Mouse (Mus musculus): ENCODE measurements at regions not wholly inside any gene's neighbourhood (a gene's known extent, or its start where the extent isn't known, plus 50 kb on each side); places are given as distances from the start of the nearest gene placed in this dataset.

GRCm38 (mm10) chr8:80422190-80422589 is 71.4 kb upstream of the Gypa start:
- no peak for DNase-seq (ENCODE audit: low spot score)

- DNase-seq (ENCODE audit: low spot score) = no peak
Observed at GRCm38 (mm10) chr8:80416121-80416520, 77.5 kb upstream of the Gypa start.

GRCm38 (mm10) chr8:80399594-80400207 is 93.9 kb upstream of the Gypa start:
- no peak for DNase-seq (ENCODE audit: low spot score)

DNA sequence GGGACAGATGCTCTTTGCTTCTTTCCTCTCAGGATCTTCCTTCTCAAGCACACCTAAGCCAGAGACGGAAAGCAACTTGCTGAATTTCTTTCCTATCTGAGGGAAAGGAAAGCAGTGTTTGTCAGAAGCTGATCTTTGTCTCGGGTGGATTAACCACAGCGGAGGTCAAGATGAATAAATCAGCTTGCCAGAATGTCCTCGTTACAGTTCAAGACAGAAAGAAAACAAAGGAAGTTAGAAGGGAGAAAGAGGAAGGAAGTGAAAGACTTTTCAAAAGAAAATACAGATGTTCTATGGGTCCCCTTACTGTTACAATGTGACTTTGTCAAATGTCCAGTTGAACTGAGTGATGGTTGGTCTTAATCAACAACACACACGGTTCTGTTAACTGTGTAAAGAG is 98.6 kb upstream of the Gypa start:
- DNase-seq (ENCODE audit: low spot score) = no peak

GRCm38 (mm10) chr8:80393111-80393510 is 100.5 kb upstream of the Gypa start:
- DNase-seq (ENCODE audit: low spot score) = peak; percentile 57

- no peak for DNase-seq (ENCODE audit: low spot score)
Observed at GRCm38 (mm10) chr8:80369221-80369620, 124.4 kb upstream of the Gypa start.

DNA sequence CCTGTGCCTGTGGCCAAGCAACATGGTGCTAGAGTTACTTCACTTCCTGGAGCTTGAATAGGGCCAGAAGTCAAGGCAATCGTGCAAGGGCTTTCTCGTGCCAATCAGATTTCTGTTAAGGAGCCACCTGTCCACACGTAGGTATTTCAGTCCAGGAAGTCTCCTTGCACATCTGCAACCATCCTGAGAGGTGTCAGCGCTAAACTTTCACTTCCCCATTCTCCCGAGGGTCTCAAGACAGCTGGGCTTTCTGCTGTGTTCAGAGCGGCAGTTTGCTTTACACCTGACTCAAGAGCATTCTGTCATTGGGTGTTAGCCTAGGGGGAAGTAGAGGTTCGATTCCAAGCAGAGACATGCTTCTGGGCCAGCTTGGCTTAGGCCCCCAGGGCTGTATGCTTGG is 129.5 kb upstream of the Gypa start:
- no peak for DNase-seq (ENCODE audit: low spot score)

- DNase-seq (ENCODE audit: low spot score) = no peak
Observed at GRCm38 (mm10) chr8:80343299-80343698, 150.3 kb upstream of the Gypa start.

GRCm38 (mm10) chr8:80337872-80338271 is 155.7 kb upstream of the Gypa start:
- DNase-seq (ENCODE audit: low spot score) = no peak

GRCm38 (mm10) chr8:80328676-80329075 is 164.9 kb upstream of the Gypa start:
- no peak for DNase-seq (ENCODE audit: low spot score)

- no peak for DNase-seq (ENCODE audit: low spot score)
Observed at GRCm38 (mm10) chr8:80325859-80326258, 167.7 kb upstream of the Gypa start.

DNA sequence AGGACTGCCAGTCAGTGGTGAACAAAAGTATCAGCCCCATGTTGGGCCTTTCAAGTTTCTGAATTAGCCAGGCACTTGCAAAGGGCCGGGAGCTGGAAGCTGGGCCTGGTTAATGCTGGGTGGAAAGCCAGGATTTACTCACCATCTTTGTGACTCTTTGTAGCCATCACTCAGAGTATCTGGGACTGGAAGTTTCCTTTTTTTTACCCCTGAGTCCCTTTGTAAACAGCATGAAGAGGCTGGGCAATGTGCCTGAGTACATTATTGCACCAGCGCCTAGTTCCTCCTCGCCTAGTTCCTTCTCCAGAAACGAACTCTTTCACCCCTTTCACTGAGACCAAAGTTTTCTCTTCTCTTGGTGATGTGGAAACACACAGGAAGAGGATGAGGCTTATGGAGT is 168.4 kb upstream of the Gypa start:
- DNase-seq (ENCODE audit: low spot score) = no peak

- DNase-seq (ENCODE audit: low spot score) = no peak
Observed at GRCm38 (mm10) chr8:80318231-80318870, 175.2 kb upstream of the Gypa start.

DNA sequence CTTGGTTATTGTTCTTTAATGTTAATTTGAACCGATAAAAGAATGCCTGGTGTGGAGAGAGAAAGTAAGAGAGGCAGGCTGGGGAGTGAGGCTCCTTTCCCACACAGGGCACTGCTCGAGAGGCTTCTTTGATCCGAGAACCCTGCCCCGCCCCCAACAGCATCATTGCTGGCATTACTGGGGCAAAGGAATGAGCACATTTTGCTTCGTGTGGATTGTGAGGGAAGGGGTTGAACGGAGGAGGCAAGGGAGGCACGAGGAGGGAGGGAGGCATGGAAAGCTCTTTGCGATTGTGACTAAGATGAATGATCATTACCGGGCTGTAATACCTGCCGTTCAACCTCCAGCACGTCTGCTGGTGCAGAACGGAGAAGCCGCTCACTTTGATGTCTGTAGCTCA is 178.2 kb upstream of the Gypa start:
- peak; percentile 8 for DNase-seq (ENCODE audit: low spot score)

- DNase-seq (ENCODE audit: low spot score) = no peak
Observed at GRCm38 (mm10) chr8:80314826-80315225, 178.8 kb upstream of the Gypa start.

GRCm38 (mm10) chr8:80313883-80314635 is 179.5 kb upstream of the Gypa start:
- DNase-seq (ENCODE audit: low spot score) = no peak

DNA sequence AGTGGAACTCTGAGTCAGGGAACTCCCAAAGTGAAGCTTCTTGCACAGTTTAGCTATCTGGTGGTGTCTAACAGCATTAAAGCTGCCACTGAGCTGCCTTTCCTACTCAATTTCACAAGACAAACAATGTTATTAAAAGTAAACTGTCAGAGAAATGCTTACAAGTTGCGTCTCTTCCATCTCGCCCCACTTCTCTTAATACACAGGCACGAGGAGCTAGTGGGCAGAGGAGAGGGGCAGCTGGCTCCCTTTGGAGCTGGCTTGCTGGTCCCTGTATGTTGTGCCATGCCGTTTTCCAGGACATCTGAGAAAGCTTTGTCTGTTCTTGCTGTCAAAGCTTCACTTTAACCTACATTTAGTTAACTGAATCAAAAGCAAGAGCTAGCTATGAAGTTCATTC is 185.8 kb upstream of the Gypa start:
- DNase-seq (ENCODE audit: low spot score) = no peak

- DNase-seq (ENCODE audit: low spot score) = no peak
Observed at GRCm38 (mm10) chr8:80298596-80298995, 195.0 kb upstream of the Gypa start.

- DNase-seq (ENCODE audit: low spot score) = no peak
Observed at GRCm38 (mm10) chr8:80290311-80290710, 203.3 kb upstream of the Gypa start.

GRCm38 (mm10) chr8:80289282-80289681 is 204.3 kb upstream of the Gypa start:
- DNase-seq (ENCODE audit: low spot score) = no peak

GRCm38 (mm10) chr8:80268910-80269460 is 211.2 kb upstream of the Hhip start:
- DNase-seq (ENCODE audit: low spot score) = no peak

DNA sequence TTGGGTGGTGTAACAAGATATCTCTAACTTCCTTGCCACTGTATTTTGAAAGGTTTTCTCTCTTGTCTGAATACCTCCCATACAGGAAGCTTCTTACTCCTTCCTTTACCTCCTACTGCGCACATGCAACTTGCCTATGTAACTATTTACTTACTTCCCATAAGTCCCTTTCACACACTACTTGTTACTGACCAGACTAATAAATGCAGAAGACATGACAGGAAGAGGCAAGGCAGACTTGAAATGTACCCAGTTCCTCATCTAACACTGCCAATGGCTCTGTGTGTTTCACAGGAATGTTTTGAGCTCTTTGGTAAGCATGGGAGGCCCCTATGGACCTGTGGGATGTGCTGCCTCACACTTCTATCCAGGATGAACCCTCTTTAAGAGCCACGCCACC is 207.1 kb upstream of the Hhip start:
- DNase-seq (ENCODE audit: low spot score) = no peak

DNA sequence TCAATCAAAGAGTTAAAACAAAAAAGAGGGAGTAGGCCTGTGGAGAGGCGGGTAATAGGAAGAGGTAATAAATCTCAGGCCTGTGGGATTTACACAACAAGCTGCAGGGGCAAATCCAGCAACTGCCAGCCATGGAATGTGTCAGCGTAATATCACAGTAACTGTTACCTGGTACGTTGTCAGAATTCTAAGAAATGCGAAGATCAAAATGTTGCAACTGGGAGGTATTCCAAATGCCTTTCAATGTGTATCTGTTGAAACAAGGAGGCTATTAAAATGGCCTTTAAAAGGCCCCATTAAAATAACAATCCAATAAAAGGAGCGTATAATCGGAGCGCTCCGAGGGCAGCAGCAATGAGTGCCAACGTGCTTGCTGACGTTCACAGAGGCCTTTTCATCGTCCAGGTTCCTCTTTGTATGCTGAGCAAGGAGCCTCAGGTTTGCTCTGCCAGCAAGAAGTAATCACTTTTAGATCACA is 205.7 kb upstream of the Hhip start:
- DNase-seq (ENCODE audit: low spot score) = no peak

All from T-cell, adult 2 months (primary cell).